Mouse (Mus musculus): ENCODE measurements at regions not wholly inside any gene's neighbourhood (a gene's known extent, or its start where the extent isn't known, plus 50 kb on each side); places are given as distances from the start of the nearest gene placed in this dataset.
"Not testable (repeated sequence)": the region's sequence is repeated elsewhere in the genome, so short reads cannot be mapped to it uniquely, and the experiment has no call there.

- no peak for DNase-seq (ENCODE audit: low read depth, low spot score)
Measured at GRCm38 (mm10) chr16:29913357-29914010, 150.7 kb upstream of the Hes1 start.

- no peak for DNase-seq (ENCODE audit: low read depth, low spot score)
Measured at GRCm38 (mm10) chr16:29915346-29915745, 148.8 kb upstream of the Hes1 start.

DNA sequence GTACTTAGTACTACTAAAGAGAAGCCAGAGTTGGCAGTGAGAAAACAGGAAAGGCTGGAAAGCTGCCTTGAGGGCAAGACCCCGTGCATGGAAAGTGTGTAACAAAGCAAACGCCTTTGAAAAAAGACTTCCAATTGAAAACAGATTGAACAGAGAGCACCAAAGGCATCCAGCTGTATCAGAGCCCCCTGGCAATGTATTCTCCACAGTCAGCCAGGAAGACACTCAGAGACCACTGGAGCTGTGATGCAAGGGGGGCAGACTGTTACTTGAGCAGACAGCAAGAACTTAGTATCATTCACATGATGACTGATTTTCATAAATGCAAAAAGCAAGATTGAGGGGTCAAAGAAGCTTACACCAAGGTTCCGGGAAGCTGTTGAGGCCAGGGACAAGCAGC lies 146.2 kb upstream of the Hes1 start:
- no peak for DNase-seq (ENCODE audit: low read depth, low spot score)

GRCm38 (mm10) chr16:29918396-29918795 lies 145.8 kb upstream of the Hes1 start:
- no peak for DNase-seq (ENCODE audit: low read depth, low spot score)

GRCm38 (mm10) chr16:29920940-29921339 lies 143.2 kb upstream of the Hes1 start:
- no peak for DNase-seq (ENCODE audit: low read depth, low spot score)

DNA sequence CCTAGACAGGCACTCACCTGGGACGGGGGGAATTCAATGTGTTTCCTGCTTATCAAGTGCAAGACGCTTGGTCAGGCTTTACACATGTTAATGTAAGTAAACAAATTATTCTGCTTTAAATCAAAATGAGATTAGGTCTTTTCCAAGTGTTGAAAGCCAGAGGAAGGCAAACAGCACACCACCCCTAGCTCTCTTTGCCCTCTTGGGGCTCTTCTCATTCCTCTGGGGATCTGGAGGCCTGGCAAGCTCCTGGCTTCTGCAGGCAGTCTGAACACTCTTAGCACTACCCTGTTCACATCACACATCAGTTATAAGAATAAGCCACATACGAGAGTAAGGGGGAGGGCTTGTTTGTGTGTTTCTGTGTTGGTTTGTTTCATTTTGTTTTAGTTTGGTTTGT lies 142.8 kb upstream of the Hes1 start:
- no peak for DNase-seq (ENCODE audit: low read depth, low spot score)

DNA sequence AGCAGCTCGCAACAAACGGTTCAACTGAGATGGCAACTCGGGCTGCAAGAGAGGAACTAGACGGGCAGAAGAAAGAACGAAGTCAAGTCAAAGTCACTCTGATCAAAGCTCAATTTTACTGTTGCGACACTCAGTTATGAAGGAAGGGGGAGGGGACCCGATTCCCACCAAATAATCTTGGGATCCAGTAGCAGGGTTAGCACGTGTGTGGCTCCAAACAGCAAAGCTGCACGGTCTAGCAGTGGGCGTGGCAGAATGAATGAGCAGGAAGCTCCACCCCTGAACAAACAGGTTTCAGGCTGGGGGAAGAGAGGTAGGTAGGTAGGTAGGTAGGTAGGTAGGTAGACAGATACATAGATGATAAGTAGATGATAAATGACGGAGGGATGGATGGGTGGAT lies 136.9 kb upstream of the Hes1 start:
- not testable (repeated sequence) for DNase-seq (ENCODE audit: low read depth, low spot score)

DNA sequence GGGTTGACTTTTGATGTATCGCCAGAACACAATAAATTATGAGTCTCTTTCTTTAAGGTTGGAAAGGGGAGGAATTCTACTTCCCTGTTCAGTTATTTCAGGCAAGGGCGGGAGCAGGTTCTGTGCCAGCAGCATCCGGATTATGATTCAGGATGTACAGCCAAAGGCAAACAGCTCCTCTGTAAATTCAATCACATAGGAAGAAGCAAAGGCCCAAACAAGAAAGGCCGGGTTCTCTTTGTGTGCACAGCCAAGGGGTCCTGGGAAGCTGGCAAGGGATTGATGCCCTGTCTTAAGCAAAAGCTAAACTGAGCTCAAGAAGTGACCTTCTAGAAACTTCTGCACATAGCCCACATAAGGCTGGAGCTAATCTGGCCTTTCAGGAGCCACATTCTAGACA lies 135.9 kb upstream of the Hes1 start:
- DNase-seq (ENCODE audit: low read depth, low spot score) = no peak

DNA sequence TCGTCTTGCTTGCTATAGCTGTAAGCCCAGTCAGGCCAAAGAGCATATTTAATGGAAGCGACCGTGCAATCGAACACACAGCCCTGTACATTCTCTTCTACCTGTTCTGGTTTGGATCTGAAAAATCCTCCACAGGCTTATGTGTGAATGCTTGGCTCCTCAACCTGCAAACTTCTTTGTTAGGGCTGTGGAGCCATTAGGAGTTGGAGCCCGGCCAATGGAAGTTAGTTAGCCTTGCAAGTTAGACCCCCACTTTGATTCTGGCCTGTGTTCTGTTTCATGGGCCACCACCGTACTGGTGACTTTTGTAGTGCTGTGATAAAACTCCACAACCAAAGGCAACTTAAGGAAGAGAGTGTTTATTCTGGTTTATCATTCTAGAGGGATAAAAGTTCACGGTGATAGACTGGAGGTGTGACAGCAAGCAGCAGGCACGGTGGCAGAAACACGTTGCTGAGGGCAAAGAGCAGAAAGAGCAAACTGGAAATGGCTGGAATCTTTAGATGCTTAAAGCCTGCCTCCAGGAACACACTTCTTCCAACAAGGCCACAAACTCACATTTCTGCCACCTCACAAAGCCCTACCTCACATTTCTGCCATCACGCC lies 132.3 kb upstream of the Hes1 start:
- DNase-seq (ENCODE audit: low read depth, low spot score) = no peak

- no peak for DNase-seq (ENCODE audit: low read depth, low spot score)
Measured at GRCm38 (mm10) chr16:29934649-29935048, 129.5 kb upstream of the Hes1 start.

DNA sequence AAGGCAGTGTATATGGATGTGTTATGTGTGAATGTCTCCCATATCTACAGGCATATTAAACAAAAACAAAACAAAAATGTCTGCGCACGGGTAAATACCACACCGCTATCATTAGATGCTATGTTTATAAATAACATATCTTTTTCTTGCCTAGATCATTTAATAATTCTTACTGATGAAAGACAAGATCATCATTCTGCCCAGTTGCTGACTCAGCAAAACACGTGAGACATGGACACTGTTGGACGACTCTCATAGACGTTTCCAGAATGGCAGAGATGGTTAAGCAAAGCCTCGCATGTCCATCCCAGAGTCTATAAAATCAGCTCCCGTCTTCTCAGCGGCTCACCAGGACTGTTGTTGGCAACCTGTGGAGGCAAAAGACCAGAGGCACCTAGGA lies 125.5 kb upstream of the Hes1 start:
- DNase-seq (ENCODE audit: low read depth, low spot score) = no peak

DNA sequence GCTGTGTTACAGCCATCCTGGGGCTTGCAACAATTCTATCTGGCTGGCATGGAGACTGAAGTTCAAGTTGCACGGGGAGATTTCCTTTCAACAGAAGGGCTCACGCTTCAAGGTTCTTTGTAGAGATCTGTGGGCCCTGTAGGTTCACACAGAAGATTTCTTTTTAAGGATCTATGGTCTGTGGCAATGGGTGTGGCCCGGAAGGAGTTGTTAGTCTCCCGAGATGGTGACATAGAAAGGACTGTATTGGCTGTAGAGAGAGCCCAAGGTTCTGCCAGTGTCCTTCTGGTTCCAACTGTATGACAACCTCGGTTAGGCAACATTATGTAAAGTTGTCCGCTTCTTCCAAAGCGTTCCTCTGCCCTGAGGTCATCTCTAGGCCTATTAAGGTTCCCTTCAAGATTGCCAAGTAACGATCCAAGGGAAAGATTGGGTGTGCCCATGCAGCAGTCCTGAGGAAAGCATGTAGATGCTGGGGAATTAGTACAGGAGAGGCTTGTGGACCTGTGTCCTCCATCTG lies 124.8 kb upstream of the Hes1 start:
- DNase-seq (ENCODE audit: low read depth, low spot score) = no peak

- DNase-seq (ENCODE audit: low read depth, low spot score) = no peak
Measured at GRCm38 (mm10) chr16:29939869-29940707, 124.1 kb upstream of the Hes1 start.

- DNase-seq (ENCODE audit: low read depth, low spot score) = no peak
Measured at GRCm38 (mm10) chr16:29942111-29942510, 122.1 kb upstream of the Hes1 start.

DNA sequence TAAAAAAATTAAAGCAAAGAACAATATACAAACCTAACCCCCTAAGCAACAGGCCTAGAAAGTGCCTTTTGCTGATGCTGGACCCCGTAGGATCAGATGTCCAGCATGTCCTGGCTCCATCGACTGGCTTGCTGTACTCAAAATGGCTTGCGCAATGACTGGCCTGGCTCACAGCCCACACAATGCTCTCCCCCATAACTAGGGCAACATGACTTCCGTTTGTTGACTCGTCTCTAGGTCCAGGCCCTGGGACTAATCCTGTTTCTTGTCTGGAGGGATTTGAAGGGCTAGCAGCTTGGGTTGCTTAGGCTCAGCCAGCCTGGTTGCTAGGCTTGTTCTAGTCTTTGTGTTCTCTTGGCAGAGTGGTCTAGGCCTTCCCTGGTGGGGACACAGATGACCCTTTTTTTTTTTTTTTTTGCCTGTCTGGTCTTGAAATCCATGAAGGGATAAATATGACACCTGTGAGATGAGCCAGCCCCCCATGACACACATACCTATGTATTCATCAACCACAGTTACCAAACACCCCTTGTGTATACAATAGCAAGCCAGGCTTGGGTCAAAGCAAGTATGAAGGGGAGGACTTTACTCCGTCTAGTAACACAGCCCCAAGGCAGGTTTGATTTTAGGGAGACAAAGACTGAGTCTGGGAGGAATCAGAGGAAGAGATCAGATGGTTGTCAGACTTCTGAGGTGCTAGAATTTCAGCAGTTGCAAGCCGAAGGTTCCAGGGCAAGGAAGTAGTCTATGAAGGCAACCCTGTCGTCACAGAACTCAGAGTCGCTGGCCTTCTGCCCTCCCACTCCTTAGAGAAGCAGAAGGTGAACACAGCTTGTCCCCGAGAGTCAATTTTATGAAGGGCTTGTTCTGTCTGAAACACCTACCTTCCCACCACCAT lies 120.0 kb upstream of the Hes1 start:
- DNase-seq (ENCODE audit: low read depth, low spot score) = no peak

DNA sequence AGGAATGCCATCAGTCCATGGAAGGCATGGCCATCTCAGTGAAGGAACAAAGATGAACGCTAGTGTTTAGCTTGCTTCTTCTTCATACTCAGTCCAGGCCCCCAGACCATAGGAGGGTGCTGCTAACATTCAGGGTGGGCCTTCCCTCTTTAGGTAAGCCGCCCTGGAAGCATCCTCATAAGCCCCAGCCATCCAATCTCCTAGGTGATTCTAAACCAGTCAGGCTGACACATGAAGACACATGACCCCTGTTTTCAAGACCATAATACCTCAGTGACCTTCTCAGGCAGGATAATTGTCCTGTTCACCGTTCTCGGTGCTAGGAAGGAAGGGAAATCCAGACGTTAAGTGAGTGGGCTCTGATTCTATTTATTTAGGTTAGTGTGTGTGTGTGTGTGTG lies 119.2 kb upstream of the Hes1 start:
- no peak for DNase-seq (ENCODE audit: low read depth, low spot score)

DNA sequence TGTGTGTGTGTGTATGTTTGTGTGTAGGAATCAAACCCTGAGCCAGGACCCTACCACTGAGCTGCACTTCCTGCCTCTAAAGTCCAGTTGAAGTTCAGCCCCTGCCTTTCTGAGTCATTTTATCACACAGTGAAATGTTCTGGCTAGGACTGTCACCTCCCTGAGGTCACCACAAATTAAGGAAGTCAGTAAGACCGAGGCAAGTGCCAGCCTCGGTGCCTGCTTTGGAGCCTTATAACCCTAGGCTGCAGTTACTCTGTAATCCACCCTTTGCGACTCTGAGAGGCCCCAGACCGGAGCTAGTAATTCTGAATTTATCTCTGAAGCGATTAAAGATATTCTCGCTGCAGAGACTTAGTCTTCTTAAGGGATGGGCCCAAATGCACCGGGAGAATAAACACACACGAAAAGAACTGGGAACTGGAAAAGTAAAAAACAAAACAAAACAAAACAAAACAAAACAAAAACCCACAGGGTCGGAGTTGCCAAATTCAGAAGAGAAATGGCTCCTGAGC lies 118.8 kb upstream of the Hes1 start:
- no peak for DNase-seq (ENCODE audit: low read depth, low spot score)

GRCm38 (mm10) chr16:29945891-29946598 lies 118.1 kb upstream of the Hes1 start:
- no peak for DNase-seq (ENCODE audit: low read depth, low spot score)

GRCm38 (mm10) chr16:29946966-29947365 lies 117.2 kb upstream of the Hes1 start:
- no peak for DNase-seq (ENCODE audit: low read depth, low spot score)

GRCm38 (mm10) chr16:29947670-29948069 lies 116.5 kb upstream of the Hes1 start:
- peak; percentile 8 for DNase-seq (ENCODE audit: low read depth, low spot score)

- no peak for DNase-seq (ENCODE audit: low read depth, low spot score)
Measured at GRCm38 (mm10) chr16:29950136-29950535, 114.0 kb upstream of the Hes1 start.

All from A20 (cell line).